Mouse (Mus musculus): ENCODE measurements at regions not wholly inside any gene's neighbourhood (a gene's known extent, or its start where the extent isn't known, plus 50 kb on each side); places are given as distances from the start of the nearest gene placed in this dataset.
"Not testable (repeated sequence)": the region's sequence is repeated elsewhere in the genome, so short reads cannot be mapped to it uniquely, and the experiment has no call there.

- no peak overlapping the region for H3K9ac ChIP-seq (replicated peaks; ENCODE audit: low read depth, low read length)
- no peak overlapping the region for H3K4me3 ChIP-seq (ENCODE audit: low read depth, low read length)
- no peaks in the 10 kb centered on the region for H3K4me1 ChIP-seq (ENCODE audit: control insufficient read depth, insufficient read depth, low read length)
- no peak overlapping the region for H3K27ac ChIP-seq (ENCODE audit: low read depth, low read length)
- H3K27me3 ChIP-seq (ENCODE audit: control insufficient read depth, insufficient read depth, low read length) = no peaks in the 10 kb centered on the region
- 77% methylated on average over 5 of the region's 5 CpGs for WGBS
- H3K36me3 ChIP-seq (ENCODE audit: control insufficient read depth, insufficient read depth, low read length) = no peaks in the 10 kb centered on the region
- no peak overlapping the region for H3K4me2 ChIP-seq (ENCODE audit: low read depth, low read length)
- no peak for ATAC-seq (ENCODE audit: low read depth)
- H3K9me3 ChIP-seq (ENCODE audit: control insufficient read depth, low read length) = no peaks in the 10 kb centered on the region
Measured at GRCm38 (mm10) chr6:4205681-4206080, 118.9 kb upstream of the Bet1 start.

- WGBS = 29% methylated on average over 9 of the region's 9 CpGs
- H3K4me2 ChIP-seq (ENCODE audit: low read depth, low read length) = no peak overlapping the region; the same call in 1 of the 2 replicates
Measured at GRCm38 (mm10) chr6:4245265-4246112, 158.7 kb upstream of the Bet1 start.

GRCm38 (mm10) chr6:4246113-4246419 is 159.3 kb upstream of the Bet1 start:
- Histone ChIP-seq H3K4me1 (ENCODE audit: control insufficient read depth, insufficient read depth, low read length) (no peaks in the 10 kb centered on the region), H3K4me2 (ENCODE audit: low read depth, low read length) (no peak overlapping the region), H3K4me3 (ENCODE audit: low read depth, low read length) (no peak overlapping the region), H3K36me3 (ENCODE audit: control insufficient read depth, insufficient read depth, low read length) (no peaks in the 10 kb centered on the region), H3K27ac (ENCODE audit: low read depth, low read length) (no peak overlapping the region), H3K9me3 (ENCODE audit: control insufficient read depth, low read length) (no peaks in the 10 kb centered on the region), H3K9ac (replicated peaks; ENCODE audit: low read depth, low read length) (no peak overlapping the region), H3K27me3 (ENCODE audit: control insufficient read depth, insufficient read depth, low read length) (no peaks in the 10 kb centered on the region)
- WGBS = 46% methylated on average over 2 of the region's 2 CpGs
- no peak for ATAC-seq (ENCODE audit: low read depth)

More at GRCm38 (mm10) chr6:4245265-4246112, 158.7 kb upstream of the Bet1 start:
- Histone ChIP-seq H3K27ac (ENCODE audit: low read depth, low read length) (no peak overlapping the region), H3K4me1 (ENCODE audit: control insufficient read depth, insufficient read depth, low read length) (no peaks in the 10 kb centered on the region), H3K36me3 (ENCODE audit: control insufficient read depth, insufficient read depth, low read length) (no peaks in the 10 kb centered on the region), H3K4me3 (ENCODE audit: low read depth, low read length) (no peak overlapping the region), H3K27me3 (ENCODE audit: control insufficient read depth, insufficient read depth, low read length) (no peaks in the 10 kb centered on the region), H3K9me3 (ENCODE audit: control insufficient read depth, low read length) (no peaks in the 10 kb centered on the region), H3K9ac (replicated peaks; ENCODE audit: low read depth, low read length) (no peak overlapping the region)
- no peak for ATAC-seq (ENCODE audit: low read depth)

GRCm38 (mm10) chr6:4276607-4277006 is 189.8 kb upstream of the Bet1 start:
- Histone ChIP-seq H3K4me3 (ENCODE audit: low read depth, low read length) (no peak overlapping the region), H3K4me2 (ENCODE audit: low read depth, low read length) (no peak overlapping the region), H3K27ac (ENCODE audit: low read depth, low read length) (no peak overlapping the region), H3K36me3 (ENCODE audit: control insufficient read depth, insufficient read depth, low read length) (no peaks in the 10 kb centered on the region), H3K4me1 (ENCODE audit: control insufficient read depth, insufficient read depth, low read length) (0 out of 2 replicates have a peak, but pooled peaks cover 3% of the 10 kb centered on the region), H3K9me3 (ENCODE audit: control insufficient read depth, low read length) (no peaks in the 10 kb centered on the region), H3K27me3 (ENCODE audit: control insufficient read depth, insufficient read depth, low read length) (no peaks in the 10 kb centered on the region), H3K9ac (replicated peaks; ENCODE audit: low read depth, low read length) (no peak overlapping the region)
- WGBS = 51% methylated on average over 4 of the region's 4 CpGs
- no peak for ATAC-seq (ENCODE audit: low read depth)

GRCm38 (mm10) chr6:4277245-4277890 is 190.6 kb upstream of the Bet1 start:
- Histone ChIP-seq H3K9me3 (ENCODE audit: control insufficient read depth, low read length) (no peaks in the 10 kb centered on the region), H3K9ac (replicated peaks; ENCODE audit: low read depth, low read length) (no peak overlapping the region), H3K27ac (ENCODE audit: low read depth, low read length) (no peak overlapping the region), H3K4me3 (ENCODE audit: low read depth, low read length) (no peak overlapping the region), H3K4me1 (ENCODE audit: control insufficient read depth, insufficient read depth, low read length) (0 out of 2 replicates have a peak, but pooled peaks cover 3% of the 10 kb centered on the region), H3K36me3 (ENCODE audit: control insufficient read depth, insufficient read depth, low read length) (no peaks in the 10 kb centered on the region), H3K4me2 (ENCODE audit: low read depth, low read length) (no peak overlapping the region), H3K27me3 (ENCODE audit: control insufficient read depth, insufficient read depth, low read length) (no peaks in the 10 kb centered on the region)
- peak; percentile 51; the same call in 1 of the 2 replicates for ATAC-seq (ENCODE audit: low read depth)
- WGBS = 42% methylated on average over 2 of the region's 2 CpGs

GRCm38 (mm10) chr6:4291380-4291779 is 204.6 kb upstream of the Bet1 start:
- ATAC-seq (ENCODE audit: low read depth) = no peak
- H3K4me1 ChIP-seq (ENCODE audit: control insufficient read depth, insufficient read depth, low read length) = no peaks in the 10 kb centered on the region
- H3K36me3 ChIP-seq (ENCODE audit: control insufficient read depth, insufficient read depth, low read length) = no peaks in the 10 kb centered on the region
- H3K27ac ChIP-seq (ENCODE audit: low read depth, low read length) = no peak overlapping the region
- no peaks in the 10 kb centered on the region for H3K27me3 ChIP-seq (ENCODE audit: control insufficient read depth, insufficient read depth, low read length)
- H3K4me2 ChIP-seq (ENCODE audit: low read depth, low read length) = no peak overlapping the region
- WGBS = 84% methylated on average over 2 of the region's 2 CpGs
- no peak overlapping the region for H3K9ac ChIP-seq (replicated peaks; ENCODE audit: low read depth, low read length)
- H3K4me3 ChIP-seq (ENCODE audit: low read depth, low read length) = no peak overlapping the region
- no peaks in the 10 kb centered on the region for H3K9me3 ChIP-seq (ENCODE audit: control insufficient read depth, low read length)

GRCm38 (mm10) chr6:4303410-4303809 is 201.2 kb upstream of the Col1a2 start:
- not testable (repeated sequence) for H3K27ac ChIP-seq (ENCODE audit: low read depth, low read length); H3K4me3 ChIP-seq (ENCODE audit: low read depth, low read length); H3K4me2 ChIP-seq (ENCODE audit: low read depth, low read length); H3K9ac ChIP-seq (replicated peaks; ENCODE audit: low read depth, low read length); H3K4me1 ChIP-seq (ENCODE audit: control insufficient read depth, insufficient read depth, low read length); H3K27me3 ChIP-seq (ENCODE audit: control insufficient read depth, insufficient read depth, low read length); H3K9me3 ChIP-seq (ENCODE audit: control insufficient read depth, low read length); H3K36me3 ChIP-seq (ENCODE audit: control insufficient read depth, insufficient read depth, low read length); ATAC-seq (ENCODE audit: low read depth)

GRCm38 (mm10) chr6:4349953-4350352 is 154.7 kb upstream of the Col1a2 start:
- no peaks in the 10 kb centered on the region for H3K9me3 ChIP-seq (ENCODE audit: control insufficient read depth, low read length)
- no peak overlapping the region for H3K27ac ChIP-seq (ENCODE audit: low read depth, low read length)
- no peaks in the 10 kb centered on the region for H3K36me3 ChIP-seq (ENCODE audit: control insufficient read depth, insufficient read depth, low read length)
- H3K4me2 ChIP-seq (ENCODE audit: low read depth, low read length) = no peak overlapping the region
- no peaks in the 10 kb centered on the region for H3K27me3 ChIP-seq (ENCODE audit: control insufficient read depth, insufficient read depth, low read length)
- 93% methylated on average over 4 of the region's 4 CpGs for WGBS
- no peak overlapping the region for H3K9ac ChIP-seq (replicated peaks; ENCODE audit: low read depth, low read length)
- no peak overlapping the region for H3K4me3 ChIP-seq (ENCODE audit: low read depth, low read length)
- ATAC-seq (ENCODE audit: low read depth) = no peak
- no peaks in the 10 kb centered on the region for H3K4me1 ChIP-seq (ENCODE audit: control insufficient read depth, insufficient read depth, low read length)

GRCm38 (mm10) chr6:4362220-4362619 is 142.4 kb upstream of the Col1a2 start:
- no peaks in the 10 kb centered on the region for H3K36me3 ChIP-seq (ENCODE audit: control insufficient read depth, insufficient read depth, low read length)
- H3K4me3 ChIP-seq (ENCODE audit: low read depth, low read length) = no peak overlapping the region
- H3K27me3 ChIP-seq (ENCODE audit: control insufficient read depth, insufficient read depth, low read length) = no peaks in the 10 kb centered on the region
- H3K9ac ChIP-seq (replicated peaks; ENCODE audit: low read depth, low read length) = no peak overlapping the region
- no peaks in the 10 kb centered on the region for H3K9me3 ChIP-seq (ENCODE audit: control insufficient read depth, low read length)
- H3K27ac ChIP-seq (ENCODE audit: low read depth, low read length) = no peak overlapping the region
- 94% methylated on average over 2 of the region's 2 CpGs for WGBS
- no peak overlapping the region for H3K4me2 ChIP-seq (ENCODE audit: low read depth, low read length)
- no peak for ATAC-seq (ENCODE audit: low read depth)
- H3K4me1 ChIP-seq (ENCODE audit: control insufficient read depth, insufficient read depth, low read length) = no peaks in the 10 kb centered on the region

All from neural tube, embryonic 14.5 days (tissue).